Comparison of ENCODE assay signal across 19 mouse cellular contexts in the genomic region with DNA sequence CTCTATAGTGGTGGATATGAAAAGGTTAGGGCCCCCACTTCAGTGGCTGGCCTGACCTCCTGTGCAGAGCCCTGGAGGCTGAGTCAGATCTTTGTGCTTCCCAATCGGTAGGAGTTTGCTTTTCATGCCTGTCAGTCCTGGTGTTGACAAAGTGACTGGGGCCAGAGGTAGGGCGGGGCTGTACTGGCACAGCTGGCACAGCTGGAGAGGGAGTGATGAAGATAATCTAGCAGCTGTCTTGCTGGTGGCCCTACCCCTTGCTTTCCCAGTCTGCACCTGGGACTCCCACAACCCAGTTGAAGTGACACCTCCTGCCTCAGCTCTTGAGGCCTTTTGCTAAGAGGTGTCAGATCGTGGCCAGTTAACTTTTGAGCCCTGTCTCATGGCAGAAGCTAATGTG. TPM values are rescaled to one million over a fixed set of nuclear protein-coding genes. Genes with fewer than 3 reads are reported as not detected.
DNase-seq lines count a peak whose midpoint lies in the region; ATAC-seq and TF ChIP-seq lines count a peak whose summit lies in the region.
"Had no signal": no experiment of that assay in that cellular context is flagged by ENCODE, and none has a peak within 500 bp of the region (broad histone marks: within the 10 kb centered on the region; RNA-seq: fewer than 3 reads in every experiment).

No protein-coding gene starts in this region.

- no peaks in the 10 kb centered on the region for H3K9me3 ChIP-seq in liver, embryonic 11.5 days (ENCODE audit: control insufficient read depth, low read length)
- H3K9me3 ChIP-seq in liver, embryonic 13.5 days (replicated peaks): 0 out of 2 replicates have a peak, but pooled peaks cover 7% of the 10 kb centered on the region
- H3K9me3 ChIP-seq in stomach, embryonic 14.5 days (ENCODE audit: control insufficient read depth, low read depth, low read length): no peaks in the 10 kb centered on the region; the same call in 1 of the 2 replicates
- peaks cover 6% of the 10 kb centered on the region; the same call in 1 of the 2 replicates for H3K9me3 ChIP-seq in hindbrain, embryonic 13.5 days

- DNase-seq in liver: peak; percentile 71
- no peak for DNase-seq in liver, embryonic 11.5 days (ENCODE audit: low spot score)
- peak; percentile 5 for DNase-seq in adipocyte (ENCODE audit: low spot score)
- peak; percentile 27 for DNase-seq in liver, embryonic 13.5 days
- no peak for DNase-seq in kidney, adult 2 months
- no peak for DNase-seq in frontal cortex, postnatal 14 days (ENCODE audit: low spot score in 2 of 2)
- DNase-seq: cerebellum, adult 18-20 months; gastrocnemius, postnatal 14 days; heart, postnatal 10 days; kidney, adult 8-10 months; kidney, postnatal 4 days; right cerebral cortex, postnatal 14 days had no signal

- H3K4me1 ChIP-seq in liver, embryonic 11.5 days (replicated peaks; ENCODE audit: control insufficient read depth, insufficient read depth, low read length): 0 out of 2 replicates have a peak, but pooled peaks cover 2% of the 10 kb centered on the region
- H3K4me1 ChIP-seq in liver, embryonic 13.5 days (replicated peaks): peaks cover 15% of the 10 kb centered on the region
- H3K4me1 ChIP-seq in stomach, embryonic 14.5 days (ENCODE audit: control insufficient read depth, insufficient read depth, low read length): no peaks in the 10 kb centered on the region
- H3K4me1 ChIP-seq in kidney, adult 2 months (ENCODE audit: control insufficient read depth, insufficient read depth, low read length): no peaks in the 10 kb centered on the region
- peaks cover 48% of the 10 kb centered on the region for H3K4me1 ChIP-seq in hindbrain, embryonic 13.5 days (replicated peaks)
- H3K4me1 ChIP-seq: lung, embryonic 15.5 days had no signal

- TF ChIP-seq CTCF in kidney, adult 2 months (conservative IDR thresholded peaks at IDR 0.05; ENCODE audit: insufficient read depth, insufficient read length, low read depth, low read length): no peak

- no peaks in the 10 kb centered on the region for H3K27me3 ChIP-seq in liver, embryonic 11.5 days (replicated peaks; ENCODE audit: control insufficient read depth, insufficient read depth, low read length)
- no peaks in the 10 kb centered on the region for H3K27me3 ChIP-seq in liver, embryonic 13.5 days
- no peaks in the 10 kb centered on the region for H3K27me3 ChIP-seq in stomach, embryonic 14.5 days (ENCODE audit: control insufficient read depth, insufficient read depth, low read length)
- no peaks in the 10 kb centered on the region for H3K27me3 ChIP-seq in kidney, adult 2 months (replicated peaks; ENCODE audit: control insufficient read depth, insufficient read depth, low read length)
- H3K27me3 ChIP-seq in hindbrain, embryonic 13.5 days: peaks cover 3% of the 10 kb centered on the region; the same call in 1 of the 2 replicates
- H3K27me3 ChIP-seq: embryonic facial prominence, embryonic 12.5 days; hindbrain, embryonic 15.5 days; limb, embryonic 12.5 days; lung, embryonic 15.5 days had no signal

- ATAC-seq in liver, embryonic 11.5 days (replicated peaks; ENCODE audit: low FRiP score): no peak
- peak; percentile 96 for ATAC-seq in liver, embryonic 13.5 days (ENCODE audit: low read depth)
- ATAC-seq in stomach, embryonic 14.5 days (ENCODE audit: insufficient number of reproducible peaks, insufficient read depth, low FRiP score, low read depth): peak; percentile 50; the same call in 1 of the 2 replicates
- ATAC-seq in hindbrain, embryonic 13.5 days (ENCODE audit: low FRiP score): no peak

- H3K4me3 ChIP-seq in liver, embryonic 11.5 days (ENCODE audit: low read depth, low read length): no peak overlapping the region
- H3K4me3 ChIP-seq in liver, embryonic 13.5 days (replicated peaks): no peak overlapping the region
- no peak overlapping the region for H3K4me3 ChIP-seq in stomach, embryonic 14.5 days (ENCODE audit: low read depth, low read length)
- no peak overlapping the region for H3K4me3 ChIP-seq in kidney, adult 2 months (ENCODE audit: insufficient read depth, low read depth, low read length)
- no peak overlapping the region for H3K4me3 ChIP-seq in hindbrain, embryonic 13.5 days
- H3K4me3 ChIP-seq: embryonic facial prominence, embryonic 12.5 days; forebrain, embryonic 10.5 days; hindbrain, embryonic 15.5 days; limb, embryonic 12.5 days; lung, embryonic 15.5 days had no signal

- no peak overlapping the region for H3K27ac ChIP-seq in liver, embryonic 11.5 days (ENCODE audit: low read depth, low read length)
- peak overlapping the region; percentile 78 for H3K27ac ChIP-seq in liver, embryonic 13.5 days
- H3K27ac ChIP-seq in stomach, embryonic 14.5 days (ENCODE audit: low read length): no peak overlapping the region
- no peak overlapping the region for H3K27ac ChIP-seq in kidney, adult 2 months (ENCODE audit: insufficient read depth, low read depth, low read length)
- H3K27ac ChIP-seq in hindbrain, embryonic 13.5 days: no peak overlapping the region
- H3K27ac ChIP-seq: embryonic facial prominence, embryonic 12.5 days; forebrain, embryonic 10.5 days; hindbrain, embryonic 15.5 days; limb, embryonic 12.5 days; lung, embryonic 15.5 days had no signal

- TF ChIP-seq POLR2A in kidney, adult 2 months (IDR thresholded peaks at IDR 0.05; ENCODE audit: low read depth, low read length): no peak

- whole genome bisulfite sequencing in liver, embryonic 11.5 days: 63% methylated on average over 3 of the region's 3 CpGs
- WGBS in liver, embryonic 13.5 days (ENCODE audit: insufficient replicate concordance): 54% methylated on average over 3 of the region's 3 CpGs
- whole genome bisulfite sequencing in stomach, embryonic 14.5 days: 56% methylated on average over 3 of the region's 3 CpGs
- 64% methylated on average over 3 of the region's 3 CpGs for WGBS in kidney, adult 2 months
- WGBS in hindbrain, embryonic 13.5 days: 64% methylated on average over 3 of the region's 3 CpGs

- H3K9ac ChIP-seq in liver, embryonic 11.5 days (ENCODE audit: low read depth, low read length): no peak overlapping the region
- H3K9ac ChIP-seq in liver, embryonic 13.5 days: peak overlapping the region; percentile 52
- H3K9ac ChIP-seq in stomach, embryonic 14.5 days (replicated peaks; ENCODE audit: low read depth, low read length): no peak overlapping the region
- H3K9ac ChIP-seq in hindbrain, embryonic 13.5 days: no peak overlapping the region
- H3K9ac ChIP-seq: embryonic facial prominence, embryonic 12.5 days; hindbrain, embryonic 15.5 days; limb, embryonic 12.5 days; lung, embryonic 15.5 days had no signal

- H3K36me3 ChIP-seq in liver, embryonic 11.5 days (ENCODE audit: control insufficient read depth, insufficient read depth, low read length): peaks cover 14% of the 10 kb centered on the region; the same call in 1 of the 2 replicates
- H3K36me3 ChIP-seq in liver, embryonic 13.5 days: peaks cover 28% of the 10 kb centered on the region
- no peaks in the 10 kb centered on the region; the same call in 1 of the 2 replicates for H3K36me3 ChIP-seq in stomach, embryonic 14.5 days (ENCODE audit: control insufficient read depth, insufficient read depth, low read length)
- H3K36me3 ChIP-seq in kidney, adult 2 months (ENCODE audit: control insufficient read depth, insufficient read depth, low read length): 0 out of 2 replicates have a peak, but pooled peaks cover 2% of the 10 kb centered on the region
- peaks cover 23% of the 10 kb centered on the region for H3K36me3 ChIP-seq in hindbrain, embryonic 13.5 days

- H3K4me2 ChIP-seq in liver, embryonic 11.5 days: no peak overlapping the region
- H3K4me2 ChIP-seq in liver, embryonic 13.5 days: peak overlapping the region; percentile 6; the same call in 1 of the 2 replicates
- no peak overlapping the region for H3K4me2 ChIP-seq in stomach, embryonic 14.5 days (replicated peaks; ENCODE audit: low read depth, low read length)
- H3K4me2 ChIP-seq in hindbrain, embryonic 13.5 days: no peak overlapping the region
- H3K4me2 ChIP-seq: embryonic facial prominence, embryonic 12.5 days; hindbrain, embryonic 15.5 days; limb, embryonic 12.5 days; lung, embryonic 15.5 days had no signal

RNA-seq across cellular contexts. Expression of a gene that starts 21.0 kb away (rescaled TPM):
- 53.4 and 55.7 TPM in 2 replicates for polyA plus RNA-seq in liver, embryonic 11.5 days (2014; fragmentation: Nextera tagmentation; extraction: Ambion mirVana)
- 50.8 and 54.9 TPM in 2 replicates for polyA plus RNA-seq in liver, embryonic 13.5 days (2015; fragmentation: Nextera tagmentation; extraction: Ambion mirVana)
- 63.7 and 68.3 TPM in 2 replicates for polyA plus RNA-seq in stomach, embryonic 14.5 days (2014; fragmentation: Nextera tagmentation; extraction: Ambion mirVana)
- 299 and 326 TPM in 2 replicates for polyA plus RNA-seq in kidney, adult 2 months (2012; rRNA removed)
- polyA plus RNA-seq in hindbrain, embryonic 13.5 days (2015; fragmentation: Nextera tagmentation; extraction: Ambion mirVana): 52.4 and 54.6 TPM in 2 replicates

Comparison
In these comparisons a context has a peak if more than half of its experiments do, and no peak if none do; other contexts are left out.
1. DNase-seq: peak in liver (single experiment), adipocyte (single experiment) and liver, embryonic 13.5 days (single experiment); none in liver, embryonic 11.5 days (single experiment), kidney, adult 2 months (single experiment) and frontal cortex, postnatal 14 days (0 of 2).
2. ATAC-seq: peak in liver, embryonic 13.5 days (single experiment) and stomach, embryonic 14.5 days (single experiment); none in liver, embryonic 11.5 days (single experiment) and hindbrain, embryonic 13.5 days (single experiment).